Mouse (Mus musculus) thymus, postnatal 0 days (tissue): ENCODE measurements around the gene Jpt1. TPM values are rescaled to one million over a fixed set of nuclear protein-coding genes. Genes with fewer than 3 reads are reported as not detected.
A peak's percentile ranks its signal among the peaks of the same experiment; 100 is the strongest.
"Not testable (repeated sequence)": the region's sequence is repeated elsewhere in the genome, so short reads cannot be mapped to it uniquely, and the experiment has no call there.

Source experiments
- DNase-seq: peaks from one replicate; pipeline ENCODE4 v3.0.0-alpha.2; 2015; ENCODE audit warnings: low spot score
- polyA plus RNA-seq: library from polyadenylated mRNA; unstranded; fragments of >200 nt; fragmentation: Nextera tagmentation; extraction: Ambion mirVana; gene quantifications from 2 replicates; pipeline ENCODE4 v1.2.1, GENCODE M21; 2015

Gene Jpt1
- polyA plus RNA-seq, 1 experiment from 2014 or later: 612 TPM

- DNase-seq: not testable (repeated sequence)
Observed at GRCm38 (mm10) chr11:115476630-115477029, 37.6 kb downstream of the Jpt1 start.

GRCm38 (mm10) chr11:115475758-115476237 lies 38.4 kb downstream of the Jpt1 start:
- no peak for DNase-seq

GRCm38 (mm10) chr11:115475025-115475757 lies 39.0 kb downstream of the Jpt1 start, which contains the start of gene Armc7:
Gene Armc7, plus strand, starts transcription at chr11:115475667.
- DNase-seq: peak; percentile 97

- DNase-seq: peak; percentile 95
Observed at GRCm38 (mm10) chr11:115473626-115474275, 40.4 kb downstream of the Jpt1 start.

GRCm38 (mm10) chr11:115472183-115472582 lies 42.0 kb downstream of the Jpt1 start:
- DNase-seq: no peak

- DNase-seq: no peak
Observed at GRCm38 (mm10) chr11:115467217-115467618, 47.0 kb downstream of the Jpt1 start.

- peak; percentile 65 for DNase-seq
Observed at GRCm38 (mm10) chr11:115464851-115465250, 49.3 kb downstream of the Jpt1 start.

GRCm38 (mm10) chr11:115463397-115463796 lies 50.8 kb downstream of the Jpt1 start:
- peak; percentile 85 for DNase-seq

GRCm38 (mm10) chr11:115462243-115462891 lies 51.8 kb downstream of the Jpt1 start, which contains the start of gene Slc16a5:
Gene Slc16a5, plus strand, starts transcription at chr11:115462474.
- DNase-seq: peak; percentile 78

- peak; percentile 82 for DNase-seq
Observed at GRCm38 (mm10) chr11:115461846-115462242, 52.3 kb downstream of the Jpt1 start.

GRCm38 (mm10) chr11:115460976-115461375 lies 53.2 kb downstream of the Jpt1 start:
- DNase-seq: no peak

- DNase-seq: no peak
Observed at GRCm38 (mm10) chr11:115457405-115457804, 56.8 kb downstream of the Jpt1 start.

- DNase-seq: no peak
Observed at GRCm38 (mm10) chr11:115456182-115456581, 58.0 kb downstream of the Jpt1 start.

GRCm38 (mm10) chr11:115455619-115456018 lies 58.6 kb downstream of the Jpt1 start:
- no peak for DNase-seq

GRCm38 (mm10) chr11:115454822-115455221 lies 59.4 kb downstream of the Jpt1 start:
- DNase-seq: not testable (repeated sequence)

GRCm38 (mm10) chr11:115453306-115453705 lies 60.9 kb downstream of the Jpt1 start:
- DNase-seq: peak; percentile 54

- DNase-seq: no peak
Observed at GRCm38 (mm10) chr11:115452281-115452860, 61.8 kb downstream of the Jpt1 start.

- DNase-seq: peak; percentile 97
Observed at GRCm38 (mm10) chr11:115451781-115452241, 62.4 kb downstream of the Jpt1 start.

- no peak for DNase-seq
Observed at GRCm38 (mm10) chr11:115450176-115450575, 64.0 kb downstream of the Jpt1 start.

- no peak for DNase-seq
Observed at GRCm38 (mm10) chr11:115448998-115449397, 65.2 kb downstream of the Jpt1 start.

- no peak for DNase-seq
Observed at GRCm38 (mm10) chr11:115448075-115448474, 66.1 kb downstream of the Jpt1 start.
